Mouse (Mus musculus): Measurements from ENCODE around the gene Taf1d. TPM values are rescaled to one million over a fixed set of nuclear protein-coding genes. Genes with fewer than 3 reads are reported as not detected.

The Taf1d gene
- polyA plus RNA-seq (2012; rRNA removed), result 64.0 and 75.3 TPM in 2 replicates

GRCm38 (mm10) chr9:15305503-15306397 lies at the start of gene Taf1d:
Gene Taf1d (plus strand): TSS chr9:15306214.

GRCm38 (mm10) chr9:15279649-15280490 lies 26.1 kb upstream of the Taf1d start, which contains the start of gene Med17:
Gene Med17 (minus strand): TSS chr9:15279931.

GRCm38 (mm10) chr9:15306398-15307119 lies 545 bp downstream of the Taf1d start, which contains the start of gene 4931406C07Rik:
Gene 4931406C07Rik (minus strand): TSS chr9:15306448.

DNA sequence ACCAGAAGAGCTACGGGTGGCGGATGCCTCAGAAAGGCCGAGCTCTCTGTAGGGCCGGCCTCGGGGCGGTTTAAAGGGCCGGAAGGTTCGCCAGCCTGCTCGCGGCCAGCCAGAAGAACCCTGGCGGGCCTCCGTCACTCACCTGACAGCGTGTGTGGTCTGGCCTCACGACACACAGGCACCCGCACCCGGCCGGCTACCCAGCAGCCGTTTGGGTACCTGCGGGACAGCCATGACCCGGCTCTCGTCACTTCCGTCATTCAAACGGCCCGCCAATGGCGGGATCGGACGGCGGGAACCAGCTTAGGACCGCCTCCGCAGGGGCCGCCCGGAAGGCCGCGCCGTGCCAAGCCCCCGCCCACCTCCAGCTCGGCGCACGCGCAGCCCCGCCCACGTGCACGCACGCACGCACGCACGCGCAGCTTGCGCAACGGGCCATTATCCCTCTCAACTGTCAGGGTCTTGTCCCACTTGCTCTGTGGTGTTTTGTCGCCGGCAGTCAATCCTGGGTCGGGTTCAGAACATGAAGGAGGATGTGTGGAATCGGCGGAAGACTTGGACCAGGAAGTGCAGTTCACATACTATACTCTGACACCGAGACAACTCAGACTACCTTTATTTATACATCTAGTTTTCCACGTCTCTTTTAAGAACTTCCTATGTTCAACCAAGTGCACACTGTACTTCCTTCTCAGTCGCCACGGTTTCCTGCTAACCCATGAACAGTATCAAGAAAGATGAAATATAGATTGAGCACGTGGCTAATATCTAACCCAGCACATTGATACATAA lies 51.7 kb downstream of the Taf1d start, which contains the start of gene Cep295:
TSS of gene Cep295 (minus strand) at position 305 of the 792 bp plus-strand sequence.

Other genes starting within 250 kb of the Taf1d start
- gene Hephl1, start 194.1 kb upstream of the Taf1d start, polyA plus RNA-seq (2012; rRNA removed), result 0.03 and 0.04 TPM in 2 replicates
- 27.3 and 29.4 TPM in 2 replicates for gene Vstm5, start 67.2 kb upstream of the Taf1d start, polyA plus RNA-seq (2012; rRNA removed)
- 46.2 and 51.4 TPM in 2 replicates for gene Med17, start 26.3 kb upstream of the Taf1d start, polyA plus RNA-seq (2012; rRNA removed)
- gene 4931406C07Rik, start 234 bp downstream of the Taf1d start, polyA plus RNA-seq (2012; rRNA removed), result 26.9 and 27.3 TPM in 2 replicates
- gene Cep295, start 51.6 kb downstream of the Taf1d start, polyA plus RNA-seq (2012; rRNA removed), result 25.3 and 27.8 TPM in 2 replicates
- 5.8 and 6.6 TPM in 2 replicates for gene Smco4, start 187.2 kb downstream of the Taf1d start, polyA plus RNA-seq (2012; rRNA removed)

Data from central nervous system, embryonic 18 days (tissue).